Mouse (Mus musculus) mouse embryonic stem cell (cell line): Measurements from ENCODE around the gene Esr1.

Source experiments
- in situ Hi-C, 2 experiments: fragments of 300-500 bp; cut with MboI; formaldehyde crosslinking; loops; 1 replicate in 1 of 2; 3 replicates in 1 of 2; pipeline ENCODE4 v1.14.3; 2019 to 2020; ENCODE audit warnings: low sequenced_read_pairs in 2 of 2, low pct_unique_long_range_greater_than_20kb in 1 of 2, mixed read lengths in 1 of 2; ENCODE audit not compliant: unreplicated experiment in 1 of 2

Esr1 gene

GRCm38 (mm10) chr10:5027208-5027607, 415.8 kb downstream of the Esr1 start:
- in situ Hi-C loops = no loop called here

GRCm38 (mm10) chr10:5028301-5028700, 416.9 kb downstream of the Esr1 start:
- in situ Hi-C loops = no loop called here

GRCm38 (mm10) chr10:5029161-5029560, 417.8 kb downstream of the Esr1 start:
- in situ Hi-C loops = no loop called here

GRCm38 (mm10) chr10:5029883-5030282, 418.5 kb downstream of the Esr1 start:
- in situ Hi-C loops = no loop called here

GRCm38 (mm10) chr10:5032192-5033048, 421.0 kb downstream of the Esr1 start:
- in situ Hi-C loops = no loop called here

GRCm38 (mm10) chr10:5041254-5041653, 429.9 kb downstream of the Esr1 start:
- in situ Hi-C loops = no loop called here

GRCm38 (mm10) chr10:5044481-5044880, 433.1 kb downstream of the Esr1 start:
- in situ Hi-C loops = no loop called here

GRCm38 (mm10) chr10:5045213-5045612, 433.8 kb downstream of the Esr1 start:
- in situ Hi-C loops = no loop called here

- in situ Hi-C loops = no loop called here
Observed at GRCm38 (mm10) chr10:5045671-5046070, 434.3 kb downstream of the Esr1 start.
